Mouse (Mus musculus) E14TG2a.4 (cell line): Measurements from ENCODE around the gene B3galnt2.

ENCODE experiments used
- H3K27me3 ChIP-seq: 2 replicates; pipeline ENCODE4 v1.6.1; 2014; ENCODE audit warnings: low read length, control low read depth; ENCODE audit not compliant: insufficient read depth
- H3K36me3 ChIP-seq: 2 replicates; pipeline ENCODE4 v1.6.1; 2014; ENCODE audit warnings: low read length, control low read depth; ENCODE audit not compliant: insufficient read depth
- H3K4me1 ChIP-seq: replicated peaks from 2 replicates; pipeline ENCODE4 v1.6.1; 2014; ENCODE audit warnings: low read depth, low read length, control low read depth
- H3K4me3 ChIP-seq: replicated peaks from 2 replicates; pipeline ENCODE4 v1.5.1; 2014; ENCODE audit warnings: mild to moderate bottlenecking, low read length
- H3K9me3 ChIP-seq: 2 replicates; pipeline ENCODE4 v1.6.1; 2014; ENCODE audit warnings: low read length, control low read depth
- CTCF ChIP-seq: conservative IDR thresholded peaks from 2 replicates; pipeline ENCODE4 v1.5.1; 2014; ENCODE audit warnings: low read length
- NANOG ChIP-seq: IDR thresholded peaks from 2 replicates; pipeline ENCODE4 v1.6.1; 2014; ENCODE audit warnings: borderline replicate concordance, low read length, mixed read lengths
- POU5F1 ChIP-seq: IDR thresholded peaks from 2 replicates; pipeline ENCODE4 v1.6.1; 2014; ENCODE audit warnings: low read length, borderline replicate concordance

B3galnt2 gene

GRCm38 (mm10) chr13:13953874-13954832 lies at the start of gene B3galnt2:
Gene B3galnt2, plus strand, starts transcription at chr13:13954469.
- Histone ChIP-seq H3K36me3 (peaks cover 23% of the 10 kb centered on the region), H3K4me3 (peak within 1 kb of the TSS; percentile 98), H3K9me3 (no peaks in the 10 kb centered on the region), H3K4me1 (peaks cover 23% of the 10 kb centered on the region; the same call in 1 of the 2 replicates), H3K27me3 (no peaks in the 10 kb centered on the region)
- TF ChIP-seq CTCF (no peak), POU5F1 (no peak), NANOG (no peak)

- no peaks in the 10 kb centered on the region for H3K9me3 ChIP-seq
- H3K36me3 ChIP-seq, result no peaks in the 10 kb centered on the region
- H3K4me1 ChIP-seq, result no peaks in the 10 kb centered on the region
- no peaks in the 10 kb centered on the region for H3K27me3 ChIP-seq
- no peak for TF ChIP-seq NANOG
- no peak for TF ChIP-seq CTCF
- TF ChIP-seq POU5F1, result no peak
- H3K4me3 ChIP-seq, result no peak overlapping the region
These were observed 42.9 kb upstream of the B3galnt2 start for GRCm38 (mm10) chr13:13911341-13911740.

- H3K36me3 ChIP-seq, result no peaks in the 10 kb centered on the region
- H3K4me1 ChIP-seq, result no peaks in the 10 kb centered on the region
- H3K4me3 ChIP-seq, result no peak overlapping the region
- H3K9me3 ChIP-seq, result no peaks in the 10 kb centered on the region
- no peaks in the 10 kb centered on the region for H3K27me3 ChIP-seq
- no peak for TF ChIP-seq NANOG
These were observed 34.9 kb upstream of the B3galnt2 start for GRCm38 (mm10) chr13:13919396-13919795.

GRCm38 (mm10) chr13:13922526-13922925 lies 31.7 kb upstream of the B3galnt2 start:
- H3K27me3 ChIP-seq, result no peaks in the 10 kb centered on the region
- no peaks in the 10 kb centered on the region for H3K9me3 ChIP-seq
- no peaks in the 10 kb centered on the region for H3K4me1 ChIP-seq
- no peaks in the 10 kb centered on the region for H3K36me3 ChIP-seq
- TF ChIP-seq CTCF (no peak), POU5F1 (no peak), NANOG (no peak)
- no peak overlapping the region for H3K4me3 ChIP-seq

- no peaks in the 10 kb centered on the region for H3K4me1 ChIP-seq
- H3K9me3 ChIP-seq, result no peaks in the 10 kb centered on the region
- H3K27me3 ChIP-seq, result no peaks in the 10 kb centered on the region
- no peak overlapping the region for H3K4me3 ChIP-seq
- TF ChIP-seq CTCF (no peak), NANOG (no peak), POU5F1 (no peak)
- no peaks in the 10 kb centered on the region for H3K36me3 ChIP-seq
These were observed 24.3 kb upstream of the B3galnt2 start for GRCm38 (mm10) chr13:13929982-13930381.

GRCm38 (mm10) chr13:13954931-13955330 lies 662 bp downstream of the B3galnt2 start:
- TF ChIP-seq NANOG (no peak), CTCF (no peak), POU5F1 (no peak)
- Histone ChIP-seq H3K4me1 (peaks cover 23% of the 10 kb centered on the region; the same call in 1 of the 2 replicates), H3K36me3 (peaks cover 30% of the 10 kb centered on the region), H3K27me3 (no peaks in the 10 kb centered on the region), H3K9me3 (no peaks in the 10 kb centered on the region), H3K4me3 (peak overlapping the region; percentile 98)

GRCm38 (mm10) chr13:13956686-13957085 lies 2.4 kb downstream of the B3galnt2 start:
- Histone ChIP-seq H3K36me3 (peaks cover 26% of the 10 kb centered on the region), H3K27me3 (no peaks in the 10 kb centered on the region), H3K4me1 (peaks cover 26% of the 10 kb centered on the region; the same call in 1 of the 2 replicates), H3K9me3 (no peaks in the 10 kb centered on the region), H3K4me3 (no peak overlapping the region)
- TF ChIP-seq NANOG, result no peak

GRCm38 (mm10) chr13:13960211-13960610 lies 5.9 kb downstream of the B3galnt2 start:
- TF ChIP-seq NANOG, result no peak
- no peak for TF ChIP-seq POU5F1
- no peak for TF ChIP-seq CTCF
- Histone ChIP-seq H3K27me3 (no peaks in the 10 kb centered on the region), H3K36me3 (peaks cover 26% of the 10 kb centered on the region), H3K4me1 (peaks cover 34% of the 10 kb centered on the region), H3K9me3 (no peaks in the 10 kb centered on the region), H3K4me3 (no peak overlapping the region)
